Mouse (Mus musculus): Measurements from ENCODE around the gene Cfap20.
"Not testable (repeated sequence)": the region's sequence is repeated elsewhere in the genome, so short reads cannot be mapped to it uniquely, and the experiment has no call there.

Cfap20 gene

GRCm38 (mm10) chr8:95422193-95422810, 12.4 kb downstream of the Cfap20 start:
- in situ Hi-C loops (cut with MseI, MboI), result loop anchor here in 1 of 2 experiments (10.0 kb wide), 1 partner anchor 68 kb away; the partner anchor contains the start of gene Mmp15

- in situ Hi-C loops (cut with MseI, MboI), result no loop called here
Measured at GRCm38 (mm10) chr8:95411309-95411972, 23.2 kb downstream of the Cfap20 start.

GRCm38 (mm10) chr8:95409518-95409917, 25.2 kb downstream of the Cfap20 start:
- in situ Hi-C loops (cut with MseI, MboI), result no loop called here

- in situ Hi-C loops (cut with MseI, MboI), result no loop called here
Measured at GRCm38 (mm10) chr8:95401091-95401490, 33.6 kb downstream of the Cfap20 start.

DNA sequence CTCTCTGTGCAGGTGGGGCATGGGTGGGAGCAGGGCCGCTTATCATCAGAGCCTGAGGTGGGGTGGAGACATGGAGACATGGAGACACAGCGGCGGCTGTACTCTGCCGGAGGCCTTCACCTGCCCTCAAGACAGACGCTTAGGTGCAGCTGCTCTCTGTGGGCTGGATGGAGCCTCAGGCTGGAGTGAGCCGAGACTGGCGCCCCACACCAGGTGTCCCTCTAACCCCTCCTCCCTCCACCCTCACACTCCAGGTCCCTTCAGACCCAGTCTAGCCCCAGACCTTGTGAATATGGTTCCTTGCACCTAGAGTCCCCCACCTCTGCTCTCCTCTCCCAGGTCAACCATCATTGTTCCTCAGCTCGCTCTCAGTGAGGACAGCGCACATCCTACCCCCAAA, 35.5 kb downstream of the Cfap20 start:
- in situ Hi-C loops (cut with MseI, MboI), result no loop called here

DNA sequence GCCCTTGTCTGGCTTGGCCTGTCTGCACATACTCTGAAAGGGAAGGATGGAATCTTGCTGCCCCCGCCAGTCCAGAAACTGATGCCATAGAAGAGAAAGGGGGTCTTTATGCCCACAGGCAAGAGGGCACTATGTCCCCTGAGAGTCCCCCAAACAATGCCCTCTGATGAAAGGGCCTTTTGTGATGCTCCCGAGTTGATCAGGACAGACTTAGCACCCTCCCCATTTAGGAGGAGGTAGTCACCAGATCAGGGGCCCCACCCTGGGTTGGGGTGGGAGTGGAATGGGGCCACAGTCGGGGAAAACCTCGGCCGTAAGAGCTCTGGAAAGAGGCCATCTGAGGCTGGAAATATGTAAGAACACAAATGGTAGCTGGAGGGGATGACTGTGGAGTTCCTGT, 37.5 kb downstream of the Cfap20 start:
- in situ Hi-C loops (cut with MseI, MboI), result no loop called here

GRCm38 (mm10) chr8:95396752-95397151, 37.9 kb downstream of the Cfap20 start:
- in situ Hi-C loops (cut with MseI, MboI), result no loop called here

GRCm38 (mm10) chr8:95395186-95395918, 39.3 kb downstream of the Cfap20 start:
- in situ Hi-C loops (cut with MseI, MboI), result no loop called here

- in situ Hi-C loops (cut with MseI, MboI), result no loop called here
Measured at GRCm38 (mm10) chr8:95392604-95393003, 42.1 kb downstream of the Cfap20 start.

DNA sequence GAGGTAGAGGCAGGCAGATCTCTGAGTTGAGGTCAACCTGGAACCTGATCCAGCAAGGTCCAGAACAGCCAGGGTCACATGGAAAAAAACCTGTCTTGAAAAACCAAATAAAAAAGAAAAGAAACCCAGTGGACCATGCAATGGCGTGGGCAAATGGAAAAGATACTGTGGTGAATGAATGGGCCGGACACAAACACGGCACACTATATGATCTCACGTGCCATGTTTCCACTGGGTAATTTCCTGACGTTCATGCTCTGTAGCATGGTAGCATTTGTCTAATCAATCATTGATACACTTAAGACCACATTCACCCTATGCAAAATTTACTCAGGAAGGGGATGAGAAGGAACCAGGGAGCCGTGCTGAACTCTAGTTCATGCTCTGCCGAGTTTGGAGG, 43.6 kb downstream of the Cfap20 start:
- in situ Hi-C loops (cut with MseI, MboI), result no loop called here

- in situ Hi-C loops (cut with MseI, MboI), result no loop called here
Measured at GRCm38 (mm10) chr8:95390312-95390711, 44.4 kb downstream of the Cfap20 start.

DNA sequence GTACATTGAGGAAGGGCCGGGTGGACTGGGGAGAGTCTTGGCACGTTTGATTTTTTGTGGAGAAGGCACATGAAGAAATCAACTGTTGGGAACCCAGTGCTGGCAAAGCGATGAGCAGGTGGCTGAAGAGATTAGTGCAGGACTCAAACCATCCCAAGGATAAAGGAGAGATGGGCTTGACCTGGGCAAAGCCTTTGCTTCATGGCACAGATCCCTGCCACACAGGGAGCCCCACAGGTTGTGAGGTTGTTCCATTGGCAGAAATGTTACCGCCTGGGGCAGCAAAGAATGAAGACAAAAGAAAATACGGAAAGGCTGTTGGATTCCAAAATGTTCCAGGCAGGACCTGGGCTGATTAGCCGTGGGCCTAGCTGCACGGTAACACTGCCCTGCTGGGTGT, 46.7 kb downstream of the Cfap20 start:
- in situ Hi-C loops (cut with MseI, MboI), result no loop called here

DNA sequence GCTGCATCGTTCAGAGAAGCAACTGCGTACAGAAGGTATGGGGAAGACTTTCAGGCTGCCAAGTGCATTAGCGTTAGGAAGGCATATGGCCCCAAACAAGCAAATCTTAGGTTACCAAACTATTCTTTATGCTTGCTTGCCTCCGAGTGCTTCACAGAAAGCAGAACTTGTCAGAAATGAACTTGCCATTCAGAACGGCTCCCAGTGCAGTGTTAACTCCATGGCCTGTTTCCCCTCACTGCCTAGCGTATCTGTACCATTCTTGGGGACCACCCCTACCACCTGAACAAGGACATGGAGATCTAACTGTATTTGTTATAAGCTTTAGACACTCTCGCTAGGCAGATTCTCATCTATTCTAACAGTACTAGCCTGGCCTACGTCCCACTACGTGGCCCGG, 47.4 kb downstream of the Cfap20 start:
- in situ Hi-C loops (cut with MseI, MboI), result no loop called here

GRCm38 (mm10) chr8:95386037-95386436, 48.6 kb downstream of the Cfap20 start:
- in situ Hi-C loops (cut with MseI, MboI), result no loop called here

DNA sequence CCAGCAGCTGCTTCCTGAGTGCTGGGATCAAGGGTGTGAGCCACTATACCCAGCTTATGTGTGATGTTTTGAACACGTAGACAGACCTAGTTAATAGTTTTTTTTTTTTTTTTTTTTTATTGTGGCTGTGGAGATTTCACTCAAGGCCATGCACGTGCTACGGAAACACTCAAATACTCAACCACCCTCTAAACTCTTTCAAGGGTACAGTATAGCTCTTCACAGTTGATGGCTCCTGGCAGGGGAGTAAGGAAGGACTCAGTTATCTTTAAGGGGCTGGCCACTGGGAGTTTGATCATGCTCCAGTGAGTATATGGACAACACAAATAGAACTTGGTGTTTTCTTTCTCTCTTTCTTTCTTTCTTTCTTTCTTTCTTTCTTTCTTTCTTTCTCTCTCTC, 50.2 kb downstream of the Cfap20 start:
- in situ Hi-C loops (cut with MseI, MboI), result no loop called here

- in situ Hi-C loops (cut with MseI, MboI), result no loop called here
Measured at GRCm38 (mm10) chr8:95381595-95381994, 53.1 kb downstream of the Cfap20 start.

DNA sequence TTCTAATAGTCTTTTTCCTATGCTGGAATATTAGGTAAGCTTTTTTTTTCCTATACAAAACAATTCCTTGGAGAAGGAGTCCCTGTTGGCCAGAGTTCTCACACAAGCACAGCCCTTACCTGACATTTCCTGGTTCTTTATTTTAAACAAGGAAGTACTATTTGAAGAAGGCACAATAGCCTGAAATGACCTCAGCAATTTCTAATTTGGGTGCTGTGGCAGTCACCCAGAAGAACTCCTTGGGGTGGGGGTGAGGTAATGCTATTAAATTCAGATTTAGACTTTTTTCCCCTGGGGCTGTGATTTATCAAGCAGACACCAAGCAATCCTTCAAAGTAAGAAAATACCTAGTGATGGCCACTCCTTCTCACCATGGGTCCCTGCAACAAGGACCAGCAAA, 53.7 kb downstream of the Cfap20 start:
- in situ Hi-C loops (cut with MseI, MboI), result no loop called here

DNA sequence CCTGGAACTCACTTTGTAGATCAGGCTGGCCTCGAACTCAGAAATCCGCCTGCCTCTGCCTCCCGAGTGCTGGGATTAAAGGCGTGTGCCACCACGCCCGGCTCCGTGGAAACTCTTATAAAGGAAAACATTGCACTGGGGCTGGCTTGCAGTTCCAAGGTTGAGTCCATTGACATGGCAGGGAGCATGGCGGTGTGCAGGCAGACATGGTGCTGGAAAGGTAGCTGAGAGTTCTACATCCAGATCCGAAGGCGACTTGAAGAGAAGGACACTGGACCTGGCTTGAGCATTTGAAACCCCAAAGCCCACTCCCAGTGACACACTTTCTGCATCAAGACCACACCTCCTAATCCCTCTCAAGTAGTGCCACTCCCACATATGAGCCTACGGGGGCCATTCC, 55.7 kb downstream of the Cfap20 start:
- in situ Hi-C loops (cut with MseI, MboI), result not testable (repeated sequence)

DNA sequence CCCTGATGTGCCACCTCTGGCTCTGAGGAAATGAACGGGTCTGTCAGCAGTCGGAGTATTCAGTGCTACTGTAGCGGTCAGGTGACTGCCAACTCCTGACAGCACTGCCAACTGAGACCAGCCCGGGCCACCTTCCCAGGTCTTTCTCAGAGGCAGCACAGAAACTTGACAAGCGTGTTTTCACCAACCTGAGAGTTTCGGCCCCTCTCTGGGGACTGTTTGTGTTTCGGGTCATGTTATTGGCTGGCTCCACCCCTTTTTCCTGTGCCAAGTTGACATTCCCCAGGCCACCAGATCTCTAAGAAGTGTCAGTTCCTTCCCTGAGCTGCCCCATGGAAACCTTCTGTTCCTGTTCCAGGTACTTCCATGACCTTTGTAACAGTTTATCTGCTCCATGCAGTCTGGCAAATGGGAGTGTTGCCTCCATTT, 56.8 kb downstream of the Cfap20 start:
- in situ Hi-C loops (cut with MseI, MboI), result no loop called here

GRCm38 (mm10) chr8:95377101-95377500, 57.6 kb downstream of the Cfap20 start:
- in situ Hi-C loops (cut with MseI, MboI), result no loop called here

DNA sequence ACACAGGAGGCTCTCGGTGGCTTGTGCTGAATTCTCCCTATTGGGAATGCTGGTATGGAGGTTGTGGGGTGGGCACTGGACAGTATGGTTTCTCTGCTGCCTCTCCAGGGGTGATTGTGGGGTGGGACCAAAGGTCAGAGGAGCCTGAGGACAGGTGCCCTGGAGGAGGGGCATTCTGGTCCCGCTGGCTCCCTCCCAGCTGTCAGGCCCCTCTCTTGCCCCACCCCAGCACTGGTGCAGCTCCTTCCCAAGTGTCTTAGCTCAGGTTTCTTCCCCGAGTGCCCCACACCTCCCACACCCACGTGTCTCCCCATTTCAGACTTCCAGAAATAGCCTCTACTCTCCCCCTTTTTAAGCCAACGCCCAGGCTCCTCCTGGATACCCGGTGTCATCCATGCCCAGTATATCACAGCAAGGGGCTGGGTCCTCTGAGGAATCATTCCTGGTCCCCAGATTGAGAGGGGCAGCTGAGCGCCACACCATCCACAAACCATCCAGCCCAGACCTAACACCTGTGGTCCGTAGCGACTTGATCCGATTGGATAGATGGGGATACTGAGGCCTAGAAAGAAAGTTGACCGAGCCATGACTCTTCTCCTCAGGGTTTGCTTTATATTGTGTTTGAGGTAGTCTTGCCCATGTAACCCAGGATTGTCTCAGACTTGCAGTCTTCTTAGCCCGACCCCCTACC, 58.2 kb downstream of the Cfap20 start:
- in situ Hi-C loops (cut with MseI, MboI), result no loop called here

GRCm38 (mm10) chr8:95375374-95375930, 59.2 kb downstream of the Cfap20 start:
- in situ Hi-C loops (cut with MseI, MboI), result no loop called here

Measured in mouse trophoblast stem cell (cell line).